Mouse (Mus musculus): ENCODE measurements around the gene Cenpp. TPM values are rescaled to one million over a fixed set of nuclear protein-coding genes. Genes with fewer than 3 reads are reported as not detected.

Cenpp gene
- polyA plus RNA-seq, 1 experiment from 2014 or later: 34.1 TPM

DNA sequence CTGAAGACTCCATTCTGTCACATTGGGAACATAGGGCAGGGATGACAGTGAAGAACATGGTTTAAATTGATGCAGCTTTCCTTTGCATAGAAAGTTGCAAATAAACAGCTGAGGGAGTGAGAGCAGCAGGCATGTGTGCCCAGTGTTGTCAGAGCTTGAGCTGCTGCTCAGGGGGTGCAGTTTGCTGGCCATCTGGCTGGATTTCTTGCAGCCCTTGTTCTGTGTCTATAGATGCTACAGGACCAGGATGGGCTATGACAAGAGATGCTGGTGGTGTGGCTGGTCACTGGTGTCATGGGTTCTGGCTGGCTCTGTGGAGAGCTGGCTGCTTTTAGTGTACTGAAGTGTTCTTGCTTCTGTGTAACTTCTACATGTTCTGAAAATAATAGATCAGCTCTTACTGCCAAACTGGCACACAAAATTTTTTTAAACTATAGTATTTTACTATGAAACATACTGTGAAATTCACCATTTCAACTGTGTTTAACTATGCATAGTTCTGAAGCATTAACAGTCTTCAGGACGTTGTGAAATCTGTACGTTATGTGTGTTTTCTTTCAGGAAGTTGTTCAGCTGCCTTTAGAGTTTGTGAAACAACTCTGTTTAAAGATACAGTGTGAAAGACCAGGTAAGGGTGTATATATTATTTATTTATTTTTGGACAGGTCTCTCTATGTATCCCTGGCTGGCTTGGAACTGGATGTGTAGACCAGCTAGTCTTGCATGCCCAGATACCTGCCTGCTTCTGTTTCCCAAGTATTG is 219.1 kb downstream of the Cenpp start:
- Histone ChIP-seq H3K4me3 (ENCODE audit: low read length) (no peak overlapping the region), H3K4me2 (replicated peaks; ENCODE audit: low read depth, low read length) (no peak overlapping the region), H3K9me3 (ENCODE audit: control insufficient read depth, low read length) (no peaks in the 10 kb centered on the region), H3K27me3 (ENCODE audit: control insufficient read depth, insufficient read depth, low read length) (no peaks in the 10 kb centered on the region), H3K9ac (ENCODE audit: low read depth, low read length) (no peak overlapping the region), H3K4me1 (ENCODE audit: control insufficient read depth, insufficient read depth, low read length) (0 out of 2 replicates have a peak, but pooled peaks cover 4% of the 10 kb centered on the region), H3K36me3 (ENCODE audit: control insufficient read depth, insufficient read depth, low read length) (peaks cover 31% of the 10 kb centered on the region), H3K27ac (ENCODE audit: low read depth, low read length) (no peak overlapping the region)
- no peak for ATAC-seq (ENCODE audit: low FRiP score, low TSS enrichment)
- 90% methylated on average over 2 of the region's 2 CpGs for WGBS

DNA sequence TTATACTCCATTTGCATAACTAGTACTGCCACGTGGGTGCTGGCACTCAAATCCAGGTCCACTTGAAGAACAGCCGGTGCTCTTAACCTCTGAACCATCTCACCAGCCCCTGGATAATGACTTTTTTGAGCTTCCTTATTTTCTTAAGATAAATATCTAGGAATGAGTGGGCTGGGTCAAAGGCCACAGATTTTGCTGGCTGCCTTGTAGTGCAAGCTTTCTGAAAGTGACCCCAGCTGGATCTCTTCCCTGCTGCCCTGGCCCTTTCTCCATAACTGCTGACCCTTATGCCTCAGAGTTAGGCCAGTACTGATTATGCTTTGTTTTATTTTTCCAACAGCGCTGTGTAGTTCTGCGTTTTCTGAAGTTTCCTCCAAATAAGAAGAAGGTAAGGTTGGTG is 222.1 kb downstream of the Cenpp start:
- no peak overlapping the region for H3K27ac ChIP-seq (ENCODE audit: low read depth, low read length)
- 53% methylated on average over 4 of the region's 4 CpGs for WGBS
- H3K27me3 ChIP-seq (ENCODE audit: control insufficient read depth, insufficient read depth, low read length): no peaks in the 10 kb centered on the region
- no peak for ATAC-seq (ENCODE audit: low FRiP score, low TSS enrichment)
- no peak overlapping the region for H3K4me3 ChIP-seq (ENCODE audit: low read length)
- H3K4me2 ChIP-seq (replicated peaks; ENCODE audit: low read depth, low read length): no peak overlapping the region
- peaks cover 12% of the 10 kb centered on the region; the same call in 1 of the 2 replicates for H3K4me1 ChIP-seq (ENCODE audit: control insufficient read depth, insufficient read depth, low read length)
- peaks cover 12% of the 10 kb centered on the region; the same call in 1 of the 2 replicates for H3K36me3 ChIP-seq (ENCODE audit: control insufficient read depth, insufficient read depth, low read length)
- H3K9ac ChIP-seq (ENCODE audit: low read depth, low read length): no peak overlapping the region
- H3K9me3 ChIP-seq (ENCODE audit: control insufficient read depth, low read length): no peaks in the 10 kb centered on the region

DNA sequence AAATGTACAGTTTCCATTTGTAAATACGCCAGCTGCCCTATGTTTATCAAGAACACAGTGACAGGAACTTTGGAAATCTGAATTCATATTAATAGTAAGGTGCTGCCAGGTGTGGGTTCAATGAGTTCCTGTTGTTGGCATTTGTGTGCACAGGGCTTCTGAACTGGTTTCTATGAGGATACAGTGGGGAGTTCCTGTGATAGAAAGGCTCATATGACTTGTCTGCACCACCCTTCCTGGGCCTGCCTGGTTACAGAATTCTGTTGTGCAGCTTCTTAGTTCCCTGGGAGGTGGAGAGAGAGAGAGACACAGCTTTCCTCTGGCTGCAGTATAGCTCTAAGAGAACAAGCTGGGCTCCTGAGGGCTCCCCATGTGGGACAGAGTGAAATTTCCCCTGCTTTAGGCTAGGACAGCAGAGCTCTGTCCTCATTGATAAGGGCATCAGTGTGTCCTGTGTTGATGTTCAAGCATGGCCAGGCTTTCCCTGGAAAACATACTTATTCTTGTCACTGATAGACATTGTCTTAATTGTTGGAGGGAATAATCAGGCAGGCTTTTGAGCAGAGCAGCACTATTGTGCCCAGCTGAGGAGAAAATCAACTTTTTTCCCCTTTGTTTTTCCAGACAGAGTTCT is 224.4 kb downstream of the Cenpp start:
- no peak overlapping the region for H3K9ac ChIP-seq (ENCODE audit: low read depth, low read length)
- WGBS: 100% methylated on average over 1 of the region's 1 CpGs
- no peaks in the 10 kb centered on the region for H3K27me3 ChIP-seq (ENCODE audit: control insufficient read depth, insufficient read depth, low read length)
- H3K27ac ChIP-seq (ENCODE audit: low read depth, low read length): no peak overlapping the region
- H3K4me3 ChIP-seq (ENCODE audit: low read length): no peak overlapping the region
- H3K4me2 ChIP-seq (replicated peaks; ENCODE audit: low read depth, low read length): no peak overlapping the region
- no peak for ATAC-seq (ENCODE audit: low FRiP score, low TSS enrichment)
- H3K9me3 ChIP-seq (ENCODE audit: control insufficient read depth, low read length): no peaks in the 10 kb centered on the region
- peaks cover 12% of the 10 kb centered on the region for H3K4me1 ChIP-seq (ENCODE audit: control insufficient read depth, insufficient read depth, low read length)
- H3K36me3 ChIP-seq (ENCODE audit: control insufficient read depth, insufficient read depth, low read length): peaks cover 5% of the 10 kb centered on the region; the same call in 1 of the 2 replicates

DNA sequence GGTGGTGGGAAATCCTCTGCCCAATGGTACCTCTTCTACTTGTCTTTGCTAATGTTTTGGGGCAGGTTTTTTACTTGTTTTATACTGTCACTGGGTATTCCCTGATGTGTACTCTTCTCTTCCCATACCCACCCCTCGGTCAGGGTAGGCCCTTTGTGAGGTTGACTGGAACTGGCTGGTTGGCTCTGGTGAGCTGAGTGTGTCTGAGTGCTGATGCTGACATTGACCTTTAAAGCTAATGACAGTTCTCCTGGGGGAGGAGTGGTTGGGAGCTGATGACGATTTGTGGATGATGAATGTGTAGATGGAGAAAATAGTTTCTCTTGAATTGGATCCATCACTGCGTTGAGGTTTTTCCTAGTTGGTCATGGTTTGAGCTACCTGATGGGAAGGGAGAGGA is 225.8 kb downstream of the Cenpp start:
- Histone ChIP-seq H3K9ac (ENCODE audit: low read depth, low read length) (no peak overlapping the region), H3K4me3 (ENCODE audit: low read length) (no peak overlapping the region), H3K36me3 (ENCODE audit: control insufficient read depth, insufficient read depth, low read length) (no peaks in the 10 kb centered on the region; the same call in 1 of the 2 replicates), H3K27me3 (ENCODE audit: control insufficient read depth, insufficient read depth, low read length) (no peaks in the 10 kb centered on the region), H3K4me2 (replicated peaks; ENCODE audit: low read depth, low read length) (no peak overlapping the region), H3K27ac (ENCODE audit: low read depth, low read length) (no peak overlapping the region), H3K9me3 (ENCODE audit: control insufficient read depth, low read length) (no peaks in the 10 kb centered on the region), H3K4me1 (ENCODE audit: control insufficient read depth, insufficient read depth, low read length) (peaks cover 25% of the 10 kb centered on the region)
- ATAC-seq (ENCODE audit: low FRiP score, low TSS enrichment): no peak
- WGBS: 93% methylated on average over 3 of the region's 3 CpGs

DNA sequence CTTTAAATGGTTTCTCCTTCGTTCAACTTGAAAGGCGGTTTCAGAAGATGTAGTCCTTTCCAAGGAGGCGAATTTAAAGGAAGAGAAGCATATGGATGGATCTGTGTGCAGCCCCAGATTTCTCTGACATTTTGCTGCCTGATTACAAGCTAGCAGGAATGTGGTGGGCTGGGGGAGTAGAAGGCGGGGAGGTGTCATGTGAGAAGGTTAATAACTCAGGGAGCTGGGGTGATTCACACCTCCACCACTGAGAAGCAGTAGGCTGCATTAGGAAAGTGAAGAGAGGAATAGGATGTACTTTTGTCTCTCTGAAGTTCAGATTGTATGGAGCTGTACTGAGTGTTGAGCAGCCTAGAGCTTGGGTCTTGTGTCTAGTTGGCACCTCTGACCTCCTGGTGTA is 230.6 kb downstream of the Cenpp start:
- no peak for ATAC-seq (ENCODE audit: low FRiP score, low TSS enrichment)
- no peaks in the 10 kb centered on the region; the same call in 1 of the 2 replicates for H3K9me3 ChIP-seq (ENCODE audit: control insufficient read depth, low read length)
- no peak overlapping the region for H3K27ac ChIP-seq (ENCODE audit: low read depth, low read length)
- H3K36me3 ChIP-seq (ENCODE audit: control insufficient read depth, insufficient read depth, low read length): no peaks in the 10 kb centered on the region
- H3K4me2 ChIP-seq (replicated peaks; ENCODE audit: low read depth, low read length): peak overlapping the region; percentile 64
- 12% methylated on average over 4 of the region's 4 CpGs for WGBS
- H3K27me3 ChIP-seq (ENCODE audit: control insufficient read depth, insufficient read depth, low read length): no peaks in the 10 kb centered on the region
- H3K4me3 ChIP-seq (ENCODE audit: low read length): peak overlapping the region; percentile 94
- H3K9ac ChIP-seq (ENCODE audit: low read depth, low read length): peak overlapping the region; percentile 84
- peaks cover 16% of the 10 kb centered on the region for H3K4me1 ChIP-seq (ENCODE audit: control insufficient read depth, insufficient read depth, low read length)

DNA sequence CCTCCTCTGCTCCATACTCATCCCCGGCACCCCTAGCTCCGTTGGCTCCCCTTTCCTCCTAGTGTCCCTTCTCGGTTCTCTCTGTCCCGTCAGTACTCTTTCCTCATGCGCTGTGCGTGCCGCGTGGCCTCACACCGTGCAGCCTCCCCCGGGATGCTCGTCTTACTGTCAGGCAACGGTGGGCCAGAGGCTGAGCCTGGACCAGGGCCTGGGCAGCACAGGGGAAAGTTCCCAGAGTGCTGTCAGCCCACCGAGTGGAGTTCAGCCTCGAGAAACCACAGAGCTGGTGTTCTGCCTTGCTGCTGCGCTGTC is 231.0 kb downstream of the Cenpp start:
- peak; percentile 51; the same call in 1 of the 2 replicates for ATAC-seq (ENCODE audit: low FRiP score, low TSS enrichment)
- H3K36me3 ChIP-seq (ENCODE audit: control insufficient read depth, insufficient read depth, low read length): no peaks in the 10 kb centered on the region
- under 1% methylated on average over 15 of the region's 15 CpGs for WGBS
- peak overlapping the region; percentile 84 for H3K9ac ChIP-seq (ENCODE audit: low read depth, low read length)
- H3K4me3 ChIP-seq (ENCODE audit: low read length): peak overlapping the region; percentile 94
- H3K4me2 ChIP-seq (replicated peaks; ENCODE audit: low read depth, low read length): peak overlapping the region; percentile 64
- peaks cover 13% of the 10 kb centered on the region for H3K4me1 ChIP-seq (ENCODE audit: control insufficient read depth, insufficient read depth, low read length)
- H3K9me3 ChIP-seq (ENCODE audit: control insufficient read depth, low read length): no peaks in the 10 kb centered on the region; the same call in 1 of the 2 replicates
- peak overlapping the region; percentile 78; the same call in 1 of the 2 replicates for H3K27ac ChIP-seq (ENCODE audit: low read depth, low read length)
- no peaks in the 10 kb centered on the region for H3K27me3 ChIP-seq (ENCODE audit: control insufficient read depth, insufficient read depth, low read length)

DNA sequence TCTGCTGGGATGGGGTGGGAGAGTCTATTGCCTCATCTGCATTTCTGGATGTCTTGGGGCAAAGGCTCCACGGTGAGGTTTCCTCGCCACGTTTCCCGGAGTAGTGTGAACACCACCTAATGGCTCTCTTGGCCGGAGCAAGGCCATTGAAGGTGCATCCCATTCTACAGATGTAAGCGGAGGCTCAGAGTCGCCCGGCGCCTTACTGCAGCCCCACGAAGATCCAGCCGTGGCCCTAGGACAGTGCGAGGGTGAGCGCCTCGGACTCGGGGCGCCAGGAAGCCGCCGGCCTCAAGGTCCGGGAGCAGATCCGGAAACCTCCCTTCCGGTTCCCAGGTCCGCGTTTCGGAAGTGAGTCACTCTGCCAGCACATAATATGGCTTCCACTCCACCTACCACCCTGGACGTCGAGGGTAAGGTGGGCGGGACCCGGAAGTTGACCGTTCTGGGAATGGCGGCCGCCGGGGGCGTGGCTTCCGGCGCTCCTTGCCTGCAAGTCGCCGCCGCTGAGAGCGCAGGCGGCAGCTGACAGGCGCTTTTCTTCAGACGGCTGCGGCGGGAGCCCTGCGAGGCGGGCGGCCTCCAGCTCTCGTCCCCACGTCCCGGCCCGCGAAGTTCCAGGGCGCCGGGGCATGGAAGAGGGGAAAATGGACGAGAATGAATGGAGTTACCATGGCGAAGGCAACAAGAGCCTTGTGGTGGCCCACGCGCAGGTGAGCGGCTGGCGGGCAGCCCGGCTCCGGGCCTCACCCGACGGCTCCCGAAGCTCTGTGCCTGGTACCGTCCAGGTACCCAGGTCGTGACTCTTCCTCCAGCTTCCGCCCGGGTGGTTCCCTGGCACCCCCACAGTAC is 231.6 kb downstream of the Cenpp start, which contains the start of gene Ippk:
Ippk (plus strand) TSS at position 496 of the 852 bp plus-strand sequence.
- Histone ChIP-seq H3K9me3 (ENCODE audit: control insufficient read depth, low read length) (no peaks in the 10 kb centered on the region; the same call in 1 of the 2 replicates), H3K4me2 (replicated peaks; ENCODE audit: low read depth, low read length) (peak within 1 kb of the TSS; percentile 64), H3K36me3 (ENCODE audit: control insufficient read depth, insufficient read depth, low read length) (no peaks in the 10 kb centered on the region), H3K27ac (ENCODE audit: low read depth, low read length) (peak within 1 kb of the TSS; percentile 78), H3K4me1 (ENCODE audit: control insufficient read depth, insufficient read depth, low read length) (peaks cover 13% of the 10 kb centered on the region), H3K9ac (ENCODE audit: low read depth, low read length) (peak within 1 kb of the TSS; percentile 84), H3K27me3 (ENCODE audit: control insufficient read depth, insufficient read depth, low read length) (no peaks in the 10 kb centered on the region), H3K4me3 (ENCODE audit: low read length) (peak within 1 kb of the TSS; percentile 94)
- WGBS: under 1% methylated on average over 63 of the region's 69 CpGs
- peak; percentile 98 for ATAC-seq (ENCODE audit: low FRiP score, low TSS enrichment)

Data from kidney, embryonic 14.5 days (tissue).